Mouse (Mus musculus) stomach, postnatal 0 days (tissue): ENCODE data around the gene Frmd7. TPM values are rescaled to one million over a fixed set of nuclear protein-coding genes. Genes with fewer than 3 reads are reported as not detected.

Source experiments
- ATAC-seq: fragments of 200-750 bp; cut with Nextera tagmentation; 2 replicates; pipeline ENCODE4 v1.8.0; 2017; ENCODE audit not compliant: low FRiP score, low TSS enrichment
- DNase-seq: peaks from one replicate; pipeline ENCODE4 v3.0.0-alpha.2; 2016; ENCODE audit warnings: low spot score
- H3K27ac ChIP-seq: fragments of 300-500 bp; sonication (generic); replicated peaks from 2 replicates; pipeline ENCODE4 v1.5.1; 2014; ENCODE audit warnings: mild to moderate bottlenecking, control low read depth
- H3K27me3 ChIP-seq: fragments of 300-500 bp; sonication (generic); 2 replicates; pipeline ENCODE4 v1.6.1; 2014; ENCODE audit warnings: low read length; ENCODE audit not compliant: control insufficient read depth, insufficient read depth
- H3K36me3 ChIP-seq: fragments of 300-500 bp; sonication (generic); 2 replicates; pipeline ENCODE4 v1.6.1; 2014; ENCODE audit warnings: low read length, mixed read lengths; ENCODE audit not compliant: control insufficient read depth, insufficient read depth
- H3K4me1 ChIP-seq: fragments of 300-500 bp; sonication (generic); replicated peaks from 2 replicates; pipeline ENCODE4 v1.6.1; 2014; ENCODE audit warnings: antibody characterized with exemption; ENCODE audit not compliant: control insufficient read depth, insufficient read depth
- H3K4me2 ChIP-seq: fragments of 300-500 bp; sonication (generic); replicated peaks from 2 replicates; pipeline ENCODE4 v1.6.1; 2014; ENCODE audit warnings: low read depth, mild to moderate bottlenecking, control low read depth, moderate library complexity
- H3K4me3 ChIP-seq: fragments of 300-500 bp; sonication (generic); 2 replicates; pipeline ENCODE4 v1.5.1; 2014; ENCODE audit warnings: low read depth, low read length, control low read depth
- H3K9ac ChIP-seq: fragments of 300-500 bp; sonication (generic); 2 replicates; pipeline ENCODE4 v1.6.1; 2014; ENCODE audit warnings: mild to moderate bottlenecking, low read length, control low read depth, mixed read lengths
- H3K9me3 ChIP-seq: fragments of 300-500 bp; sonication (generic); 2 replicates; pipeline ENCODE4 v1.6.1; 2016; ENCODE audit warnings: low read length; ENCODE audit not compliant: control insufficient read depth
- CTCF ChIP-seq: IDR thresholded peaks from 2 replicates; pipeline ENCODE4 v1.5.1; 2016; ENCODE audit warnings: antibody characterized with exemption, low read depth, mild to moderate bottlenecking, moderate library complexity
- EP300 ChIP-seq: optimal IDR thresholded peaks from 2 replicates; pipeline ENCODE3; 2016; ENCODE audit warnings: antibody characterized with exemption
- WGBS: fragments of 180-500 bp; shearing (Covaris S2); extraction: QIAGEN DNeasy Blood & Tissue Kit; methylation state at CpG from one replicate; pipeline ENCODE4 v1.1.7; 2014; 5-methylcytosine and 5-hydroxymethylcytosine counted together
- polyA plus RNA-seq: library from polyadenylated mRNA; unstranded; fragments of >200 nt; fragmentation: Nextera tagmentation; extraction: Ambion mirVana; gene quantifications from 2 replicates; pipeline ENCODE4 v1.2.1, GENCODE M21; 2015

Gene Frmd7
- polyA plus RNA-seq, 1 experiment from 2014 or later, result not detected

- no peak for TF ChIP-seq EP300
- TF ChIP-seq CTCF, result no peak
- H3K4me1 ChIP-seq, result no peaks in the 10 kb centered on the region
- no peak overlapping the region for H3K27ac ChIP-seq
- H3K9ac ChIP-seq, result no peak overlapping the region
- no peaks in the 10 kb centered on the region for H3K27me3 ChIP-seq
- 84% methylated on average over 5 of the region's 5 CpGs for WGBS
- ATAC-seq (no peak), DNase-seq (no peak)
- no peaks in the 10 kb centered on the region for H3K36me3 ChIP-seq
- no peaks in the 10 kb centered on the region for H3K9me3 ChIP-seq
- no peak overlapping the region for H3K4me2 ChIP-seq
- no peak overlapping the region for H3K4me3 ChIP-seq
These were observed 27.4 kb upstream of the Frmd7 start for GRCm38 (mm10) chrX:50969907-50970306.

GRCm38 (mm10) chrX:50968157-50968932 is 25.8 kb upstream of the Frmd7 start:
- no peaks in the 10 kb centered on the region for H3K4me1 ChIP-seq
- DNase-seq (no peak), ATAC-seq (no peak)
- H3K4me2 ChIP-seq, result no peak overlapping the region
- H3K36me3 ChIP-seq, result no peaks in the 10 kb centered on the region
- WGBS, result 39% methylated on average over 10 of the region's 10 CpGs
- H3K9me3 ChIP-seq, result no peaks in the 10 kb centered on the region
- no peaks in the 10 kb centered on the region for H3K27me3 ChIP-seq
- H3K4me3 ChIP-seq, result no peak overlapping the region
- H3K27ac ChIP-seq, result no peak overlapping the region
- TF ChIP-seq EP300 (no peak), CTCF (no peak)
- no peak overlapping the region for H3K9ac ChIP-seq

- no peak overlapping the region for H3K27ac ChIP-seq
- ATAC-seq (no peak), DNase-seq (no peak)
- no peak overlapping the region for H3K9ac ChIP-seq
- H3K9me3 ChIP-seq, result no peaks in the 10 kb centered on the region
- 62% methylated on average over 3 of the region's 3 CpGs for WGBS
- no peaks in the 10 kb centered on the region for H3K4me1 ChIP-seq
- TF ChIP-seq EP300, result no peak
- no peak overlapping the region for H3K4me2 ChIP-seq
- H3K27me3 ChIP-seq, result no peaks in the 10 kb centered on the region
- H3K4me3 ChIP-seq, result no peak overlapping the region
- H3K36me3 ChIP-seq, result no peaks in the 10 kb centered on the region
These were observed 22.6 kb upstream of the Frmd7 start for GRCm38 (mm10) chrX:50965157-50965556.

GRCm38 (mm10) chrX:50962955-50963354 is 20.4 kb upstream of the Frmd7 start:
- Histone ChIP-seq H3K36me3 (no peaks in the 10 kb centered on the region), H3K27me3 (no peaks in the 10 kb centered on the region), H3K4me1 (no peaks in the 10 kb centered on the region), H3K4me3 (no peak overlapping the region), H3K27ac (no peak overlapping the region), H3K9ac (no peak overlapping the region), H3K9me3 (no peaks in the 10 kb centered on the region), H3K4me2 (no peak overlapping the region)
- ATAC-seq (no peak), DNase-seq (no peak)
- 59% methylated on average over 6 of the region's 6 CpGs for WGBS
- TF ChIP-seq EP300, result no peak
- TF ChIP-seq CTCF, result no peak

GRCm38 (mm10) chrX:50948633-50949032 is 6.1 kb upstream of the Frmd7 start:
- no peaks in the 10 kb centered on the region for H3K9me3 ChIP-seq
- ATAC-seq, result no peak

GRCm38 (mm10) chrX:50948116-50948515 is 5.6 kb upstream of the Frmd7 start:
- Histone ChIP-seq H3K4me3 (no peak overlapping the region), H3K9ac (no peak overlapping the region), H3K4me2 (no peak overlapping the region), H3K4me1 (no peaks in the 10 kb centered on the region), H3K27me3 (no peaks in the 10 kb centered on the region), H3K36me3 (no peaks in the 10 kb centered on the region), H3K27ac (no peak overlapping the region), H3K9me3 (no peaks in the 10 kb centered on the region)
- no peak for DNase-seq
- ATAC-seq, result no peak
- WGBS, result 66% methylated on average over 4 of the region's 4 CpGs
- no peak for TF ChIP-seq CTCF
- no peak for TF ChIP-seq EP300

More at GRCm38 (mm10) chrX:50948633-50949032, 6.1 kb upstream of the Frmd7 start:
- H3K4me1 ChIP-seq, result no peaks in the 10 kb centered on the region
- WGBS, result 11% methylated on average over 2 of the region's 2 CpGs
- no peaks in the 10 kb centered on the region for H3K27me3 ChIP-seq
- H3K4me2 ChIP-seq, result no peak overlapping the region
- TF ChIP-seq CTCF (no peak), EP300 (no peak)
- no peaks in the 10 kb centered on the region for H3K36me3 ChIP-seq
- H3K9ac ChIP-seq, result no peak overlapping the region
- peak; percentile 24 for DNase-seq
- H3K4me3 ChIP-seq, result no peak overlapping the region
- no peak overlapping the region for H3K27ac ChIP-seq
